Mouse (Mus musculus) ovary, postnatal 10 days (tissue): Measurements from ENCODE around the gene Rhd.
"Not testable (repeated sequence)": the region's sequence is repeated elsewhere in the genome, so short reads cannot be mapped to it uniquely, and the experiment has no call there.

Source experiments
- DNase-seq: peaks from one replicate; pipeline ENCODE4 v3.0.0; 2022; ENCODE audit warnings: low spot score

The Rhd gene

DNA sequence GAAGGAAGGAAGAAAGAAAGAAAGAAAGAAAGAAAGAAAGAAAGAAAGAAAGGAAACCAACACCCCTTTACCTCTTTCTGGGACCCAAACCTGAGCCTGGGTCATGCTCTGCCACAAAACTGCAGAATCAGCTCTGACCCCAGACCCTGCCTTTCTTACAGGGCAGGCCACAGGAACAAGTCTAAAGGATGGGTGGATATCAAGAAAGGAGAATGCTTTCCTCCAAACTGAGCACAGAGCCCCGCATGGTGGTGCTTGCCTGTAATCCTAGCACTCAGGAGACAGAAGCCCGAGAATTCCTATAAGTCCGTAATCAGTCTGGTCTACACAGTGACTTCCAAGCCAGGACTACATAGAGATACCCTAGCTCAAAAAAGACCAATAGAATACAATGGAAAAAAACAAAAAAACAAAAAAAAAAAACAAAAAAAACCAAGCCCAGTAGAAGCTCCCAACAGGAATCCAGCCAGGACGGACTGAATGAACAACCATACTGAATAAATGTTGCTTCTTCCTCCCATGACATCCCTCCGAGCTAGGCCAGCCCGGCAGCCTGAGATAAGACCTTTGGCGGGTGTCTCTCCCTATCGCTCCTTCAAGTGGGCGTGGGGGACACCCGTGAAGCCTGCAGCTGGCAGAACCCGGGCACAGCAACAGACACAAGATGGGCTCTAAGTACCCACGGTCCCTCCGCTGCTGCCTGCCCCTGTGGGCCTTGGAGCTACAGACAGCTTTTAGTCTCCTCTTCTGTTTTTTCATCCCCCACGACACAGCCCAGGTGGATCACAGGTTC, at the start of gene Rhd:
Gene Rhd, plus strand, starts transcription at position 600 of the 793 bp plus-strand sequence.
- no peak for DNase-seq

DNA sequence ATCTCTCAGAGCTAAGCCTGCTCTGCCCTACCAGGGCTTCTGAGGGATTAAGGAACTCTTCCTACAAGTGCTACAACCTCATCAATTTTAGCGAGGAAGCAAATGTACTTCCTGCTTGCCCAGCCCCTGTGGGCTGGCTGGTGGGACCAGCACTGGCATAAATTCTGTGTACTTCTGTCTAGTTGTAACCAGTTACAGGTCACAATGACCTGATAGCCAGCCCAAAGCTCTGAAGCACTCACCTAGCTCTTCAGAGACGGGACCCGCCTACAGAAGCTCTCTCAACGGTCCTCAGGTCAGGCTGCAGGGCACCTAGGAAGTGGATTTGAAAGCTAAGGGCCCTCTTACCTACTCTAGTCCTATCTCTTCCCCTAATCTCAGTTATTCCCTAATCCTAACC, 46.6 kb upstream of the Rhd start:
- DNase-seq: no peak

DNA sequence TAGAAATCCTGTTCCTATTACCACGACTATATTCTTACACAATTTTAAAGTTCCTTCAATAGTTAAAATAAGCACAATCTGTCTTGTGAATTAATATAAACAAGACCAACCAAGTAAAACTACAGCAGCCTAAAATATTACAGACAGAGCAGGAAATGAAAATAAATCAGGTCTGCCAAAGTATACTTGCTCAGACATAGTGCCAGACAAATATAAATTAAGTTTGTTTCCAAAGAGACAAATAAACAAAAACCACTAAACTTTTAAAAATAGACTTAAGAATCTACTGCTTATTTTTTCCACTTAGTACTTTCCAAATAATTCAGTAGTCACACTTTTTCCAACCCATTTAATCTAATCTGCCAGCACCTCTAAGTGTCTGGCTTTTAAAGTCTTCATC, 43.3 kb upstream of the Rhd start:
- no peak for DNase-seq

GRCm38 (mm10) chr4:134823560-134823959, 40.8 kb upstream of the Rhd start:
- DNase-seq: no peak

DNA sequence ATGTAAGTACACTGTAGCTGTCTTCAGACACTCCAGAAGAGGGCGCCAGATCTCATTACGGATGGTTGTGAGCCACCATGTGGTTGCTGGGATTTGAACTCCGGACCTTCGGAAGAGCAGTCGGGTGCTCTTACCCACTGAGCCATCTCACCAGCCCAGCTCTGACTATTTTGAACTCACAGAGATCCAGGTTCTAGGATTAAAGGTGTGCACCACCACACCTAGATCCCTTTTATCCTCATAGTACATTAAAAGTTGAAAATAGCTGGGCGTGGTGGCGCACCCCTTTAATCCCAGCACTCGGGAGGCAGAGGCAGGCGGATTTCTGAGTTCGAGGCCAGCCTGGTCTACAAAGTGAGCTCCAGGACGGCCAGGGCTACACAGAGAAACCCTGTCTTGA, 38.5 kb upstream of the Rhd start:
- not testable (repeated sequence) for DNase-seq

DNA sequence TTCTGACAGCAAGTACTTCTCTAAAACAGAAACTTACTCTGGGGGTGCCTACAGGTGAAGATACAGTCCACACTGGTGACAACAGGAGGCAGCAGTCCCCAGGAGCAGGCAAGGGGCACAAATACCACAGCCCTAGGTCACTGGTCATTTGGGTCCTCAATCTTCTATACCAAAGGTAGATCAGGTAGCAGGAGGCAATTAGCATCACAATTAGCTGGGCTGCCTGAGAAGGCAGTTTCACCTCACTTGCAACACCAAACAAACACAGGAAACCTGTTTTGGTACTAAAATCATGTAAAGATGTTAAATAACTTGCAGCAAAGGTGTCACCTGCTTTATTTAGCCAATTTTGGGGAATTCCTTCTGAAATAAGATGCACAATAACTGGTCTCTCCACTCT, 38.0 kb upstream of the Rhd start:
- DNase-seq: no peak

GRCm38 (mm10) chr4:134827806-134828205, 36.5 kb upstream of the Rhd start:
- no peak for DNase-seq

DNA sequence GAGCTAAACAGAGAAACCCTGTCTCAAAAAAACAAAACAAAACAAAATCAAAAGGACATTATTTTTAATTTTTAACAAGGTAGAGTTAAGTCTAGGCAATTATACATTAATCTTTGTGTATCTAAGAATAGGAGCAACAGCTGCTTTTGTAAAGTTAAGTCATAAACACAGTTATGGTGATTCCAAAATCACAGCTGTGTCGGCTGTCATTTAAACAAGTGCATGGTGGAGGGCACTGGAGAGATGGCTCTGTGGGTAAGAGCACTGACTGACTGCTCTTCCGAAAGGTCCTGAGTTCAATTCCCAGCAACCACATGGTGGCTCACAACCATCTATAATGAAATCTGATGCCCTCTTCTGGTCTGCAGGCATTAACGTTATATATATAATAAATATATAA, 32.4 kb upstream of the Rhd start:
- DNase-seq: no peak

- DNase-seq: no peak
Measured at GRCm38 (mm10) chr4:134835486-134835885, 28.9 kb upstream of the Rhd start.

DNA sequence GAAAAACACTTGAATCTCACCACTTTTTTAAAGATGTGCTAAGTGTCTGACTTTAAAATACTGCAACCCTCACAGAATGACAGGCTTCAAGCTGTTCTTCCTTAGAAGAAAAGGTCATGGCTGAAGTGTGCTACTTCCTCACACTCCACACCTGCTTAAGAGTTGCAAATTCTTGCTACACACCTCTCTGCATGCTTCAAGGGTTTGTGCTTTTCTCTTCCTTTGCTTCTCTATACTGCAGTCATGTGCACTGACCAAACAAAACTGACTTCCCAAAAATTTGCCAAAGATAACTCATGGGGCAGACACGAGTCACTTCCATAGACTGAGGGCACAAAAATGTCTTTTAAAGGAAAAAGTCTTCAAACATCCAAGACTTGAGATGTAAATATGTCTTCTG, 26.1 kb upstream of the Rhd start:
- DNase-seq: no peak

GRCm38 (mm10) chr4:134838706-134839105, 25.6 kb upstream of the Rhd start:
- DNase-seq: not testable (repeated sequence)

DNA sequence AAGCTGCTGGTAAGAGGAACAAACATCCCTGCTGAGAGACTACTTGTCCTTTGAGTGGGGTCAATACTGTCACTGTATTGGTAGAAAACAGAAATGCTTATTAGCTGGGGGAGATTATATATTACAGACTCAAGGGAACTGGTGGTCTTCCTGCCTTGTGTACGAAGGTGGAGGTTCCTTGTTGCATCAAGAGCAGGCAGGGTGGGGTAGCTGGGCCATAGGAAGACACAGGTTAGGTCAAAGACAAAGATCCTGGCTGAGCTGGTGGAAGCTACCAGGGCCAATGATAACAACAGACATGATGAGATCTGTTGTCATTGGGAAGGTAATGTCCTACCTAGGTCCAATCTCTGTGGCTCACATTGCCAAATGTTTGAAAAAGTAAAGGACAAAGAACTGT, 24.1 kb upstream of the Rhd start:
- DNase-seq: no peak

DNA sequence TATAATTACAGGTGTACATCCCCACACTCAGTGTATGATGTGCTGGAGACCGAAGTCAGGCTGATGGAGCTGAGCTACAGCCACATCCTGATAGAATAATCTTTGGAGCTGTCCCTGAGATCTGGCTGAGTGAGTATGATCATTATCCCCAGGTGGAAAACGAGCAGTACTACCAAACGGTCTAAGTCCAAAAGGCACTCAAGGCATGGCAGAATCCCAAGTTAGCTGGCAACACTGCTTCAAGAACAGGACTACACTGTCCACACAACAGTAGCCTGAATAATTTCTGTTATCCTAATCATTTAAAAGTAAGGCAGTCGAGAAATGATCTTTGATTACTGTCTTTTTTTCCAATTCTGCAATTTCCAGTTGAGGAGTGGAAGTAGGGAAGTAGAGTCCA, 20.8 kb upstream of the Rhd start:
- DNase-seq: no peak

- no peak for DNase-seq
Measured at GRCm38 (mm10) chr4:134847587-134847986, 16.7 kb upstream of the Rhd start.

- DNase-seq: no peak
Measured at GRCm38 (mm10) chr4:134850551-134850950, 13.8 kb upstream of the Rhd start.

GRCm38 (mm10) chr4:134851236-134851635, 13.1 kb upstream of the Rhd start:
- no peak for DNase-seq

GRCm38 (mm10) chr4:134851876-134852275, 12.5 kb upstream of the Rhd start:
- DNase-seq: no peak

DNA sequence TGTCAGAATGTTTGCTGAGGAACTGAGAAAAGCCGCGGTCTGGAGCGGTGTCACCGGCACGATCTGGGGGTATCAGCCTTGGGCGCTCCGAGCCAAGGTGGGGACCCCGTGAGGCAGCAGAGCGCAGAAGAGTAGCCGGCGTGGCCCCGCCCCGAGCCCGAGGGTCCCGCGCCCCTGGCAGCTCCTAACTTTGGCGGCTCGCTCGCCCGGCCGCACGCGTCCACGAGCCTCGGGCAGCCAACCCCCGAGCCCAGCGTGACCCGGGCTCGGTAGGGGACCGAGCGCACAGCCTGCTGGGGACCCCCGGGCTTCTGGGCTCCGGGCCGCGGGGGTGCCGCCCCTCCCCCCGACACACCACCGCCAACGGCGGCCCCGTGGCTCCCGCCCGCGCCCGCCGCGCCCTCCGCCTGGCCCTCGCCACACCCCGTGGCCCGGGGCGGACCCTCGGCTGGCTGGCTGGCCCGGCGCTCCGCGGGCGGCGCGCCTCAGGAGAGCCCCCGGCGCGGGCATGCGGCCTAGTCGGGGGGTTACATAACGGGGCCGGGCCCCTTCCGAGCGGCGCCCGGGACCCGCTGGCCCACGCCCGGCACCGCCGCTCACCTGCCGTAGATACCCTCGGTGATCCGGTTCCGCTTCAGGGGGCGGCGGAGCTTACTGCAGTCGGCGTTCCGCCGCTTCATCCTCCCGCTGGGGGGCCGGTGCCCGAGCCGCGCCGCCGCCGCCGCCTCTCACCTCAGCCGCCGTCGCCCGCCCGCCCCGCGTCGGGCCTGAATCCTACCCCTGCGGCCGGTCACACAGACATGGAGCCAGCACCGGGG, 11.7 kb upstream of the Rhd start:
- DNase-seq: no peak

DNA sequence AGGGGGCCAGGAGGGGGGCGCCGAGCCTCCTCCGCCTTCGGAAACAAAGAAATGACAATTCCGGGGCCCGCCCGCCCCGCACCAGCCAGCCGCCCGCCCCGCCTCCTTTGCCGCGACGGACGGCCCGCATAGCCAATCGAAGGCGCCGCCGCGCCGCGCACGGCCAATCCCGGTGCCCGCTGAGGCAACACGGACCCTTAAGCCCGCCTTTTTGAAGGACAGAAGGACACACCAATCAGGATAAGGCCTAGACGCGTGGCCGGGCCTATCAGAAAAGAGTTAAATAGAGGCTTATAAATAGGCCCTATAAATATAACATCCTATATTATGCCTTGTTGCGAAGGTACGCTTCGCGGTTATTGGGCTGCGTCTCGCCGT, 11.1 kb upstream of the Rhd start, which contains the start of gene Maco1:
Gene Maco1, minus strand, starts transcription at position 87 of the 378 bp plus-strand sequence.
- DNase-seq: peak; percentile 100

- peak; percentile 78 for DNase-seq
Measured at GRCm38 (mm10) chr4:134853637-134854485, 10.5 kb upstream of the Rhd start.

DNA sequence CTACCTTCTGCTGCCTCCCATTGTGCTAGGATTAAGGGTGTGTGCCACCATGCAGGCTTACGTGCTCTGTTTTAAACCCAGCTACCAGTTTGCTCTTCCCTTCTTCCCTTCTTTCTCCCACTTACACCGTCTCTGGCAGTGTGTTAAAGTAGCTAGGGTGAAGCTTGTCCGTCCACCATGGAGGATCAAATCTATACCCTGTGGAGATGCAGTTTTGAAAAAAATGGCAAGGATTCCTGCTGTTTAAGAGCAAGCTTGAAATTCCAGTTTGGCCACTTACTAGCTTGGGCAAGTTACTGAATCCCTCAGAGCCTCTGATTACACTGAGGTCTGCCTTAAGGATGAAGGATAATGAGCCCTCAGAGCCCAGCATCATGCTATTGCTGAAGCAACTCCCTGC, 9.0 kb upstream of the Rhd start:
- no peak for DNase-seq

GRCm38 (mm10) chr4:134856056-134856455, 8.3 kb upstream of the Rhd start:
- DNase-seq: no peak
